Mouse (Mus musculus): Measurements from ENCODE around the gene Tbxas1. TPM values are rescaled to one million over a fixed set of nuclear protein-coding genes. Genes with fewer than 3 reads are reported as not detected.
A peak's percentile ranks its signal among the peaks of the same experiment; 100 is the strongest.

Tbxas1 gene
- polyA plus RNA-seq, 1 experiment from 2014 or later: 3.4 TPM

DNA sequence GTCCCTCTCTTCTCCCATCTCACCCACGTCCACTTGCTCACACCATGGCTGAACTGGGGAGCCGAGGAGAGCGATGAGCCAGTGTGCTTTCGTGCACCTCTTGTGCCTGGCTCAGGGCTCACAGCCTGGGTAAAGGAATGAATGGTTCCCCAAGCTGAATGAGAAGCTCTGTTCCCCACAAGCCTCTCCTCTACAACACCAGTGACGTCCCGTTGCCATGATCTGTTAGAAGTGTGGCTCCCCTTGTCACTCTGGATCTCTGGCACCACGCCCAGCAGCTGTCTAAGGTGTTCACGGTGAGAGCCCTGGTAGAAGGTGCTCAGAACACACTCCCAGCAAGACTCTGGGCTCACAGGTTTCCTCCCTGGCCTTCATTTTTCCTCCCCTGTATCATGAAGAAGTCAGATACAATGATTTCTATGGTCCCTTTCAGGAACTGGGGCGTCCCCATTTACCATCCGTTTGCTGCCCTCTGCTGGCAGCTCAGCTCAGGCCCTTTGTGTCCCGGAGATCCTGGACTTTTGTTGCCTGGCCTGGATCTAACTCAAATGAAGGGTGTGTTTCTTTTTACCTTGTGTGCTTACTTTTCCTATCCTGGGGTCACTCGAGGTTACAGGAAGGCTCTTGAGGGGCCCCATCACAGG, 191.9 kb downstream of the Tbxas1 start:
- Histone ChIP-seq H3K27ac (no peak overlapping the region), H3K4me1 (0 out of 2 replicates have a peak, but pooled peaks cover 3% of the 10 kb centered on the region), H3K4me3 (no peak overlapping the region), H3K9me3 (no peaks in the 10 kb centered on the region), H3K27me3 (no peaks in the 10 kb centered on the region), H3K36me3 (no peaks in the 10 kb centered on the region), H3K9ac (no peak overlapping the region), H3K4me2 (no peak overlapping the region)
- peak; percentile 74; the same call in 1 of the 2 replicates for ATAC-seq (ENCODE audit: borderline replicate concordance, extremely low read depth, low FRiP score, low TSS enrichment)
- WGBS: 30% methylated on average over 12 of the region's 12 CpGs

DNA sequence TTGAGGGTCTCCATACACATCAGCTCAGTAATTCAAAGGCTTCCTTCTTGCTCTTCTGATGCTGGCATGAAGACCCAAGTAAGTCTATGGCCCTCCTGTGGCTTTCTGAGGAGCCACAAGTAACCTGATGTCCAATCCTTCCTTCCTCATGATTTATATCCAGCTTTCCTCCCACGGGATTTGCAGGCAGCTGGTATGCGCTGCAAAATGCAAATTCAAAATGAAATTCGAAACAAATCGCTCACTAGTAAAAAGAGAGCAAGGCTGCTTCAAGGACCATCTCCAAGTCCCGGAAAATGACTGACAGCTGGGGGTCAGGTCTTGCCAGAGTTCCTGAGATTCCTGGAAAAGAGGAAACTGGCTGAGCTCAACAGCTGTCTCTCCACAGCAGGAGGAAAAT, 197.5 kb downstream of the Tbxas1 start:
- H3K4me1 ChIP-seq: no peaks in the 10 kb centered on the region
- H3K27ac ChIP-seq: no peak overlapping the region
- no peaks in the 10 kb centered on the region for H3K36me3 ChIP-seq
- no peak overlapping the region for H3K4me2 ChIP-seq
- H3K27me3 ChIP-seq: no peaks in the 10 kb centered on the region
- no peak overlapping the region for H3K9ac ChIP-seq
- no peaks in the 10 kb centered on the region for H3K9me3 ChIP-seq
- no peak for ATAC-seq (ENCODE audit: borderline replicate concordance, extremely low read depth, low FRiP score, low TSS enrichment)
- 41% methylated on average over 5 of the region's 5 CpGs for WGBS
- no peak overlapping the region for H3K4me3 ChIP-seq

DNA sequence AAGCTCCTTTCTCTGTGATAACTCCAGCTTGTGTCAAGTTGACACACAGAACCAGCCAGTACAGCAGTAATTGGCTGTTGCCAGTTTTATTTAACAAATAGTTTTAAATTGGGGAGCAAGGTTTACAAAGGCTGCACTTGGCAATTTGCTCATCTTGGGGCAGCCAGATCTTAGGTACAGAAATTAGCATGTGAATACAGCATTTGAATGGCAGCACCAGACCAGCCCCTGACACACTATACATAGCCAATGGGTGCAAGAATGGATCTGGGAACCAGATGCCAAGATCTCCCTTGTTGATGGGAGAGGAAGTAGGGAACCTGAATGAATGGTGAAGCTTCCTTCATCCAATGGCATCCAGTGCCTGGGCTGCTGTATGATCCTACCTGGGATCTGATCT, 199.0 kb downstream of the Tbxas1 start:
- Histone ChIP-seq H3K9me3 (no peaks in the 10 kb centered on the region), H3K36me3 (no peaks in the 10 kb centered on the region), H3K4me2 (no peak overlapping the region), H3K27ac (no peak overlapping the region), H3K27me3 (no peaks in the 10 kb centered on the region), H3K4me1 (no peaks in the 10 kb centered on the region), H3K4me3 (no peak overlapping the region), H3K9ac (no peak overlapping the region)
- ATAC-seq (ENCODE audit: borderline replicate concordance, extremely low read depth, low FRiP score, low TSS enrichment): no peak

DNA sequence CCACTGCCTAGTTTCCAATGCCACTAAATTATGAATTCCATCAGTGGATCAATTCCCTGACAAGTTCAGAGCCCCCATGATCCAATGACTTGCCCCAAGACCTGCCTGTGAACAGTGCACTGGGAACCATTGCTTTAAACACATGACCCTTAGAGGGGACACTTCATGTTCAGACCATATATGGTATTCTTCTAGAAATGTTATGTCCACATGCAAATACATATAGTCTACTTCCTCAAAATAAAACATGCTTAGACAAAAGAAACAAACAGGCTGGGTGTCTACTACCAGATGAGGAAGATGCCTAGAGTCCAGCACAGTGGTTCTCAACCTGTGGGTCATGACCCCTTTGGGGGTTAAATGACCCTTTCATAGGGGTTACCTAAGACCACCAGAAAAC, 201.3 kb downstream of the Tbxas1 start:
- no peak overlapping the region for H3K9ac ChIP-seq
- H3K27me3 ChIP-seq: no peaks in the 10 kb centered on the region
- H3K4me2 ChIP-seq: no peak overlapping the region
- no peaks in the 10 kb centered on the region for H3K4me1 ChIP-seq
- no peak for ATAC-seq (ENCODE audit: borderline replicate concordance, extremely low read depth, low FRiP score, low TSS enrichment)
- no peak overlapping the region for H3K4me3 ChIP-seq
- H3K36me3 ChIP-seq: no peaks in the 10 kb centered on the region
- H3K9me3 ChIP-seq: no peaks in the 10 kb centered on the region
- no peak overlapping the region for H3K27ac ChIP-seq

DNA sequence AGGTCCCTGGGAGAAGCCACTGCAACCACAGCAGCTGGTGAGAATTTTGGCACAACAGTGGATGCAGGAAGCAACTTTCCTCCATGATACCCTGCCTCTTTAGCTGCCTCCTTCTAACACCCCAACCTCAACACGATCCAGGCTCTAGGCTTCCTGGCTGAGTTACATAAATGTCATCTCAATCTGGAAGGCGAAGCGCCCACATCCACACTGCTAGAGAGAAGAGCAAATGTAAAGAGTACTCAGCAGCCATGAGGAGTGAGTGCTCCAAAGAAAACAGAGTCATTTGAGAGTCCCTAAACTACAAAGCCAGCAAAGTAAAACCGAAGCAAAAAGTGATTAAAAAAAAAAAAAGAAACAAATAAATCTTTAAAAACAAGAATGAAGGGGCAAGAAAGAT, 229.4 kb downstream of the Tbxas1 start:
- no peaks in the 10 kb centered on the region for H3K27me3 ChIP-seq
- no peak overlapping the region for H3K4me3 ChIP-seq
- H3K9me3 ChIP-seq: no peaks in the 10 kb centered on the region
- no peaks in the 10 kb centered on the region for H3K4me1 ChIP-seq
- no peak for ATAC-seq (ENCODE audit: borderline replicate concordance, extremely low read depth, low FRiP score, low TSS enrichment)
- H3K36me3 ChIP-seq: no peaks in the 10 kb centered on the region; the same call in 1 of the 2 replicates
- no peak overlapping the region for H3K4me2 ChIP-seq
- WGBS: 74% methylated on average over 4 of the region's 4 CpGs
- no peak overlapping the region for H3K9ac ChIP-seq
- H3K27ac ChIP-seq: no peak overlapping the region

DNA sequence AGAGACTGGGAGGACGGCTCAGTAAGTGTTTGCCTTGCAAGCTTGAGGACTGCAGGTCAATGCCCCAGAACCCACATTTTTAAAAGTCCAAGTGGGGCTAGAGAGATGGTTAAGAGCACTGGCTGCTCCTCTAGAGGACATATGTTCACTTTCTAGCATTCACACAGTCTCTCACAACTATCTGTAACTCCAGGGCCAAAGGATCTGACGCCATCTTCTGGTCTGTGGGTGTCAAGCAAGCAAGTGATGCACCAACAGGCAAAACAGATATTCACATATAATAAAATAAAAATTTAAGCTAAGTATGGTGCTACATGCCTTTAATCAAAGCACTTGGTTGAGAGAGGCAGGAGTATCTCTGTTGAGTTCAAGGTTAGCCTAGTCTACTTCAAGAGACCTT, 231.6 kb downstream of the Tbxas1 start:
- Histone ChIP-seq H3K27ac (no peak overlapping the region), H3K27me3 (no peaks in the 10 kb centered on the region), H3K4me3 (no peak overlapping the region), H3K9ac (no peak overlapping the region), H3K4me1 (no peaks in the 10 kb centered on the region), H3K36me3 (no peaks in the 10 kb centered on the region; the same call in 1 of the 2 replicates), H3K9me3 (no peaks in the 10 kb centered on the region), H3K4me2 (no peak overlapping the region)
- ATAC-seq (ENCODE audit: borderline replicate concordance, extremely low read depth, low FRiP score, low TSS enrichment): no peak
- WGBS: 47% methylated on average over 2 of the region's 2 CpGs

DNA sequence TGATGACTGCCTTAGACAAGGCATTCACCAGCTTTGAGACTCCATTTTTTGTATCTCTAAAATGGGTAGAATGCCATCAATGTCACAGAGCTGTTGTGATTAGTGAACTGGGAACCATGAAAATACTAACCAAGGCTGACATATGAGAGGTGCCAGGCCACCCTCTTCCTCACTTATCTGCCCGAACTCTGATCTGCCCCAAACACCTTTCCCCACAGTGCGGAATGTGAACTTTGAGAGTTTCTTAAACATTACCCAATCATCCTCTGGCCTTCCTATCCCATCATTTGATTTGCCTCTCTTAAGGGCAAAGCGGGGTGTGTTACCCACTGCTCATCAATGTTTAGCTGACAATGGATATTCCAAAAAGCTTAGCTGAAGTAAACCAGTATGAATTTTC, 237.5 kb downstream of the Tbxas1 start:
- H3K9me3 ChIP-seq: no peaks in the 10 kb centered on the region
- peaks cover 10% of the 10 kb centered on the region for H3K27me3 ChIP-seq
- WGBS: 82% methylated on average over 3 of the region's 3 CpGs
- H3K4me3 ChIP-seq: no peak overlapping the region
- no peaks in the 10 kb centered on the region for H3K36me3 ChIP-seq
- no peak overlapping the region for H3K4me2 ChIP-seq
- H3K9ac ChIP-seq: no peak overlapping the region
- peaks cover 6% of the 10 kb centered on the region; the same call in 1 of the 2 replicates for H3K4me1 ChIP-seq
- no peak overlapping the region for H3K27ac ChIP-seq
- ATAC-seq (ENCODE audit: borderline replicate concordance, extremely low read depth, low FRiP score, low TSS enrichment): no peak

DNA sequence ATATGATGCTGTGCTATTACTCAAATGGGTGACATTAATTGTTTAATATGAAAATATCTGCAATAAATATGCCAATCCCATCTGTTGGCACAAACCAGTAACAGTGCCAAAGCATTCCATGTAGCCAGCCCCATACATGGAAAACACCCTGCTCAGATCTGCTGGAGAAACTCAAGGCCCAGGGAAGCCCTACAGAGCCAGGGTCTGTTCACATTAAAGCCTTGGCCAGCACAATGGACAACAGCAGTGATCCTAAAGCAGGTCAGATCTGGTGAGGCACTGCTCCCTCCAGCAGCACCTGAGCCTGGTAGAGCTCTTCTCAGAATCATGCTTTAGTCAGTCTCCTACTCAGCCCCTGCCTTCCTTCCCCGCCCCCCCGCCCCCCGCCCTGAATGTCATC, 237.9 kb downstream of the Tbxas1 start:
- H3K4me1 ChIP-seq: peaks cover 7% of the 10 kb centered on the region; the same call in 1 of the 2 replicates
- no peak overlapping the region for H3K4me3 ChIP-seq
- H3K4me2 ChIP-seq: no peak overlapping the region
- no peaks in the 10 kb centered on the region for H3K9me3 ChIP-seq
- H3K9ac ChIP-seq: no peak overlapping the region
- H3K27me3 ChIP-seq: peaks cover 10% of the 10 kb centered on the region
- H3K36me3 ChIP-seq: no peaks in the 10 kb centered on the region
- no peak for ATAC-seq (ENCODE audit: borderline replicate concordance, extremely low read depth, low FRiP score, low TSS enrichment)
- no peak overlapping the region for H3K27ac ChIP-seq
- 54% methylated on average over 3 of the region's 3 CpGs for WGBS

DNA sequence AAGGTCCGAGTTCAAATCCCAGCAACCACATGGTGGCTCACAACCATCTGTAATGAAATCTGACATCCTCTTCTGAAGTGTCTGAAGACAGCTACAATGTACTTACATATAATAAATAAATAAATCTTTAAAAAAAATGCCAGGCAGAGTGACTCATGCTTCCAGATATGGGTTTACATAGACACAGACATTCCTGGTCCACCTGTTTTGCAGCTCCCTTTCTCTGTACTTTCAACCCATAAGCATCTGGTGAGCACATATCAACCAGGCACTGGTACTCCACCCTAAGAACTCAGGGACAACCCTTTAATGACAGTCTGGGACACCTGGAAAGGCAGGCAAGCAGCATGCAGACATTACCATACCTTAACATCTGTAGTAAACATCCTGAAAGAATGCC, 240.2 kb downstream of the Tbxas1 start:
- ATAC-seq (ENCODE audit: borderline replicate concordance, extremely low read depth, low FRiP score, low TSS enrichment): no peak
- Histone ChIP-seq H3K4me3 (no peak overlapping the region), H3K27ac (no peak overlapping the region), H3K4me2 (no peak overlapping the region), H3K4me1 (peaks cover 7% of the 10 kb centered on the region; the same call in 1 of the 2 replicates), H3K9me3 (no peaks in the 10 kb centered on the region), H3K27me3 (peaks cover 10% of the 10 kb centered on the region), H3K36me3 (no peaks in the 10 kb centered on the region), H3K9ac (no peak overlapping the region)
- 81% methylated on average over 1 of the region's 1 CpGs for WGBS

DNA sequence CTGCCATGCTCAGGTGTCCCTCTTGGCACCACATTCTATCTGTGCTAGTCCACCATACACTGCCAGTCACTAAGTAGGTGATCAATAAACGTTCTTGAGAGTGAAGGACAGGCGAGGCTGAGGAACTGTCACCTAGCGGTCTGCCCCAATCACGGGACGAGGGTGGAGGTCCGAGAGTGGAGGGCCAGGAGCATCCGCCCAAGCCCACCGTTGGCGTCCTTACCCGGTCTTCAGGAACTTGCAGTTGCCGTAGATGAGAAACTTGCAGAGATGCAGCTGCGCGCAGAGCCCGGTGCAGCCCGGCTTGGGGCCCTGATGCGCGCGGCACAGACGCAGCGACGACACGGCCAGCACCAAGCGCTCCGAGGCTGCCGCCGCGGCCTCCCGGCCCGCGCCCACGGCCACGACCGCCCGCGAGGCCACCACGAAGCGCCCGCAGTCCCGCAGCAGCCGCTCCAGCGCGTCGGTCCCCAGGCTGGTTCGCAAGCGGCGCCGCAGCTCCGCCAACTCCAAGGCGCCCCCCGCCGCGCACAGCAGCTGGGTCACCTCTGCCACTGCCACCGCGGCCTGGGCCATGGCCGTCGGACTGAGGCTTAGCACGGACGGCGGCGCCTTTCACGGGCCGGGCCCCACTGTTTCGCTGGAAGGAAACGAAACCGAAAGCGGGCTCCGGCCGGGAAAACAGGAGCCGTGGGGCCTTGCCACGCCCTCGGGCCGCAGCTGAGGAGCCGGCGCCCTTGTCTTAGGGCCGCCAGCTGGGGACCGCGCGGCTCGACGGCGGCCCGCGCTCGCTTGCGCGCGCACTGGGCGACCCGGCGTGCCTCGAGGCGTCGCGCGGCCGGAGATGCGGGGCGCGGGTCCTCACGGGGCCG, 242.6 kb downstream of the Tbxas1 start, which contains the start of gene Parp12:
Gene Parp12, minus strand, starts transcription at position 766 of the 872 bp plus-strand sequence.
- Histone ChIP-seq H3K27ac (peak within 1 kb of the TSS; percentile 14; the same call in 1 of the 2 replicates), H3K36me3 (no peaks in the 10 kb centered on the region), H3K9ac (peak within 1 kb of the TSS; percentile 81), H3K9me3 (no peaks in the 10 kb centered on the region), H3K4me2 (peak within 1 kb of the TSS; percentile 79), H3K27me3 (peaks cover 10% of the 10 kb centered on the region), H3K4me3 (peak within 1 kb of the TSS; percentile 93), H3K4me1 (peaks cover 7% of the 10 kb centered on the region; the same call in 1 of the 2 replicates)
- WGBS: 2% methylated on average over 100 of the region's 101 CpGs
- ATAC-seq (ENCODE audit: borderline replicate concordance, extremely low read depth, low FRiP score, low TSS enrichment): peak; percentile 86

DNA sequence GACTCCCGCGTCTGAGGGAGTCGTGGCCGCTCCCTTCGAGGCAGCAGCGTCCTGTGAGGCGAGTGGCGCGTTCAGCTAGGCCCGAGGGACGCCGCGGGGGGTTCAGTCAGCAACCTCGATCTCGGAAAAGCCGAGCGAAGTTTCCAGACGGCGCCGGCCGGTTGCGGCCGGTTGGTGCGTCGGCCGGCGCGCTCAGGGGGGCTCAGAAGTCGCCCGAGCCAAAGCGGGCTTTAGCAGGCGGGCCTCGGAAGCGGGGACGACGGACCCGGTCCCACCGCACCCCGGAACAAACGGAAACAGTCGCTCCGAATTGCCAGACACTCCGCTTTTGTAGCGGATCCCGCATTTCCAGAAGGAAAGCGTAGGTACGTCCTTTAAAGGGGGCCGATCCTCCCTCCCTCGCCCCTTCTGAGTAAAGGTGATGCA, 243.3 kb downstream of the Tbxas1 start:
- Histone ChIP-seq H3K27me3 (peaks cover 10% of the 10 kb centered on the region), H3K4me2 (peak overlapping the region; percentile 79), H3K4me1 (peaks cover 7% of the 10 kb centered on the region; the same call in 1 of the 2 replicates), H3K9ac (peak overlapping the region; percentile 81), H3K27ac (0 out of 2 replicates have a peak overlapping the region, but pooled peaks have one; percentile 14), H3K4me3 (peak overlapping the region; percentile 93), H3K9me3 (no peaks in the 10 kb centered on the region), H3K36me3 (no peaks in the 10 kb centered on the region)
- 12% methylated on average over 49 of the region's 49 CpGs for WGBS
- ATAC-seq (ENCODE audit: borderline replicate concordance, extremely low read depth, low FRiP score, low TSS enrichment): peak; percentile 28; the same call in 1 of the 2 replicates

DNA sequence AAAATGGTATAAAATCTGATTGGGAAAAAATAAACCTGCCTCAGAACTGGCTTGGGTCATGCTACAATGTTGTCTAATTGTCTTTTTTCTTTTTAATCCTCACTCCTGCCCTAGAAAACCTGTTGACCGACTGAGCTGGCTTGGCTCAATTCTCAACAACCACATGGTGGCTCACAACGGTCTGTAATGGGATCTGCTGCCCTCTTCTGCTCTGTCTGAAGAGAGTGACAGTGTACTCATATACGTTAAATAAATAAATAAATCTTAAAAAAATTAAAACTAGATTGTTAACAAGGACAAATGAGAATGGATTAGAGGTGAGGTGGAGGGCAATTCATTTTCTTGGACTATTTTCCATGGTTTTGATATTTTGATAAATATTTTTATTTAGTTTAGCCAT, 245.5 kb downstream of the Tbxas1 start:
- Histone ChIP-seq H3K36me3 (no peaks in the 10 kb centered on the region), H3K4me1 (peaks cover 7% of the 10 kb centered on the region; the same call in 1 of the 2 replicates), H3K4me3 (no peak overlapping the region), H3K4me2 (no peak overlapping the region), H3K27ac (no peak overlapping the region), H3K9ac (no peak overlapping the region), H3K9me3 (no peaks in the 10 kb centered on the region), H3K27me3 (peaks cover 10% of the 10 kb centered on the region)
- no peak for ATAC-seq (ENCODE audit: borderline replicate concordance, extremely low read depth, low FRiP score, low TSS enrichment)
- WGBS: 39% methylated on average over 3 of the region's 3 CpGs
